Mouse (Mus musculus) left cerebral cortex, adult 8-10 months (tissue): ENCODE data around the gene Kcnb1. TPM values are rescaled to one million over a fixed set of nuclear protein-coding genes. Genes with fewer than 3 reads are reported as not detected.

Experiments used
- DNase-seq, 2 experiments: peaks; one replicate each; pipeline ENCODE4 v3.0.0; 2022; ENCODE audit warnings: low spot score in 2 of 2
- total RNA-seq, 4 experiments: library from RNA; stranded (reverse); gene quantifications; 2 replicates each; pipeline ENCODE4 v1.2.4; 2022

Gene Kcnb1
- total RNA-seq, 4 experiments from 2014 or later = 158 to 198 (median 179) TPM

- DNase-seq = peak; percentile 96 to 97
Observed at GRCm38 (mm10) chr2:167062965-167063880, 126.7 kb downstream of the Kcnb1 start, which contains the start of gene Znfx1. Gene Znfx1, minus strand, starts transcription at chr2:167063015.

GRCm38 (mm10) chr2:167062497-167062911 lies 127.5 kb downstream of the Kcnb1 start:
- DNase-seq = peak; percentile 62 to 88

GRCm38 (mm10) chr2:167061381-167062034 lies 128.4 kb downstream of the Kcnb1 start:
- no peak for DNase-seq

GRCm38 (mm10) chr2:167060761-167061160 lies 129.2 kb downstream of the Kcnb1 start:
- DNase-seq = no peak

- DNase-seq = no peak
Observed at GRCm38 (mm10) chr2:167060360-167060759, 129.6 kb downstream of the Kcnb1 start.

- no peak for DNase-seq
Observed at GRCm38 (mm10) chr2:167059960-167060359, 130.0 kb downstream of the Kcnb1 start.

GRCm38 (mm10) chr2:167059536-167059935 lies 130.4 kb downstream of the Kcnb1 start:
- DNase-seq = no peak

- DNase-seq = no peak
Observed at GRCm38 (mm10) chr2:167058814-167059387, 131.1 kb downstream of the Kcnb1 start.

- no peak for DNase-seq
Observed at GRCm38 (mm10) chr2:167058201-167058600, 131.8 kb downstream of the Kcnb1 start.

- DNase-seq = no peak
Observed at GRCm38 (mm10) chr2:167056942-167057323, 133.0 kb downstream of the Kcnb1 start.

- no peak for DNase-seq
Observed at GRCm38 (mm10) chr2:167056210-167056941, 133.6 kb downstream of the Kcnb1 start.

- DNase-seq = no peak
Observed at GRCm38 (mm10) chr2:167055386-167055785, 134.6 kb downstream of the Kcnb1 start.

- no peak for DNase-seq
Observed at GRCm38 (mm10) chr2:167053127-167053844, 136.7 kb downstream of the Kcnb1 start.

GRCm38 (mm10) chr2:167048698-167049358 lies 141.1 kb downstream of the Kcnb1 start:
- DNase-seq = no peak

- DNase-seq = no peak
Observed at GRCm38 (mm10) chr2:167048223-167048622, 141.7 kb downstream of the Kcnb1 start.

Other genes with a start within 250 kb of the Kcnb1 start
- 10 to 100 TPM; 62.6 to 66.0 (median 63.3) TPM for gene Stau1, start 193.9 kb downstream of the Kcnb1 start, total RNA-seq
- gene Ddx27, start 175.0 kb downstream of the Kcnb1 start, total RNA-seq = 10 to 100 TPM; 30.7 to 32.7 (median 31.1) TPM
- 10 to 100 TPM; 77.1 to 92.1 (median 80.7) TPM for gene Znfx1, start 127.1 kb downstream of the Kcnb1 start, total RNA-seq
- gene Ptgis, start 50.4 kb upstream of the Kcnb1 start, total RNA-seq = 1 to 10 TPM; 1.3 to 2.6 (median 2.1) TPM
- gene B4galt5, start 159.0 kb upstream of the Kcnb1 start, total RNA-seq = 10 to 100 TPM; 40.3 to 52.1 (median 43.5) TPM
- 10 to 100 TPM; 34.4 to 38.7 (median 35.1) TPM for gene Slc9a8, start 231.6 kb upstream of the Kcnb1 start, total RNA-seq